Mouse (Mus musculus) A20 (cell line): ENCODE results near the gene Kif21b.
A peak's percentile ranks its signal among the peaks of the same experiment; 100 is the strongest.

Experiments used
- DNase-seq: peaks from one replicate; pipeline ENCODE4 v3.0.0-alpha.2; 2011; ENCODE audit warnings: low read depth, low spot score

Kif21b gene

DNA sequence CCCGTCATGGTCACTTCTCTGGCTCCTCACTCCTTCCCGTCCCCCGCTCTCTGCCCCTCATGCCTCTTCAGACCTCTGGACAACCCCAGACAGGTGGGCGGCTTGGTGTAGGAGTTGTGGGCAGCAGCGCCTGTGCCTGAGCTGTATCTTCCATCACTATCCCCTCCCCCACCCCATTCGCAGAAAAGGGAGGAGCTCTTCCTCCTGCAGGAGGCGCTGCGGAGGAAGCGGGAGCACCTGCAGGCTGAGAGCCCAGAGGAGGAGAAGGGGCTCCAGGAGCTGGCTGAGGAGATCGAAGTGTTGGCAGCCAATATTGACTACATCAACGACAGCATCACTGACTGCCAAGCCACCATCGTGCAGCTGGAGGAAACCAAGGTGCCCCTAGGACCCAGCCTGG lies 28.6 kb downstream of the Kif21b start:
- no peak for DNase-seq

DNA sequence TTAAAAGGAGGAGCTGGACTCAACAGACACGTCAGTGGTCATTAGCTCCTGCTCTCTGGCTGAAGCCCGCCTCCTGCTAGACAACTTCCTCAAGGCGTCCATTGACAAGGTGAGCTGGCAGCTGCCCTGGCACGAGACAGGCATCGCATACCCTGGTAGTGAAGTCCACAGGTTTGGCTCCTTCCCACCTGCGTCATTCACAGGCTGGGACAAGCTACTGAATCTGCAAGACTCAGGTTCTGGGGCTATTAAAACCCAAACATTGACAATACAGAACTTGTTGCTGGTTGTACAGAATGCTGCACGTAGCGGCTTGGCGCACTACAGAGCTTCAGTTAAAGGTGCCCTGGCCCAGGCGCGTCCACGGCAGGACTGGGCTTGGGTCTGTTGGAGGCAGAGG lies 29.1 kb downstream of the Kif21b start:
- DNase-seq = no peak

DNA sequence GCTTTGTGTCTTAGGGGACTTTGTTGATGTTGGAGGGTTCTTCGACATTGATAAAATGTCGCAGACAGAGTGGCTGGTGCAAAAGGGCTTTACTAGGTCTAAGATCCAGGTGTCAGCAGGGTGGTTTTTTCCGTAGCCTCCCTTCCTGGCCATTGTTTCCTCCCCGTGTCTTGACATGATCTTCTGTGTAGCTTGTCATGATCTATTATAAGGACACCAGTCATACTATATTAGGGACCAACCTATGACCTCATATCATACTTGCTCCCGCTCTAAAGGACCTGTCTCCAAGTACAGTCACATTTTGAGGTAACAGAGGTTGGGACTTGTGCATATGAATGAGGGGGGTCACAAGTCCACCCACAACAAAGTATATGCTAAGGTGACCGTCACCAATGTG lies 29.7 kb downstream of the Kif21b start:
- DNase-seq = no peak

DNA sequence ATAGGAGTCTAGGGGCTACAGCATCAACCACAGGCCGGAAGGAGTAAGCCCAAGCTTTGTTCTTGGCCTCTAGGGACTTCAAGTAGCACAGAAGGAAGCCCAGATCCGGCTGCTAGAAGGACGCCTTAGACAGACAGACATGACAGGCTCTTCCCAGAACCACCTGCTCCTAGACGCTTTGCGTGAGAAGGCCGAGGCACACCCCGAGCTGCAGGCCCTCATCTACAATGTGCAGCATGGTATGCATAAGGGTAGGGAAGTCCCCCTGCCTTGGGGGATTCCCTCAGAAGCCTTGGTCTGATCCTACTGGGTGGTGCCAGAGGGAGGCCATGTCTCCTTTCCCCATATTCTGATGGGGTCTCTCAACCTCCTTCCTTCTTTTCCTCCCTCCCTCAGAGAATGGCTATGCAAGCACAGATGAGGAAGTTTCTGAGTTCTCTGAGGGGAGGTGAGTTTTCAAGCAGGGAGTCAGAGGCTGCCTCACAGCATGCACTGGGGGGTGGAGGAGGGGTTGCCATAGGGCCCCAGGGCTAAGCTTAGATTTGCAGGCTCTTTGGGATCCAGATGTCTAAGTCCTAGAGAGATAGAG lies 30.2 kb downstream of the Kif21b start:
- DNase-seq = no peak

DNA sequence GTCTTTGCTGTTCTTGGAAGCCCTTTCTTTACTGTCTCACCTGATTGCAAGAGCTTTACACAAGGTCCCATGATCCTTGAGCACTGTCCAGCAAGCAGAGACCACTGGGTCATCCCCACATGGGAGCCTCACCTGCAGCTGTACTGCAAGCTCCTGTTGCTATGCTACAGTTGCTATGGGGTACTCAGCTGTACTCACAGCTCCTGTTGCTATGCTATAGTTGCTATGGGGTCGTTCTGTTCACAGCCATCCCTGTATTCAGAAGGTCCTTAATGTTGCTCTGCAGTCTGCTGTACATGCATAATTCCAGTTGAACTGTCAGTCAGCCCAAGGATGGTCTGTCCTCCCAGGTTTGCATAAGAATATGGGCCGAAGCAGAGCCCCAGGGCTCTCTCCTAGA lies 34.2 kb downstream of the Kif21b start:
- no peak for DNase-seq

DNA sequence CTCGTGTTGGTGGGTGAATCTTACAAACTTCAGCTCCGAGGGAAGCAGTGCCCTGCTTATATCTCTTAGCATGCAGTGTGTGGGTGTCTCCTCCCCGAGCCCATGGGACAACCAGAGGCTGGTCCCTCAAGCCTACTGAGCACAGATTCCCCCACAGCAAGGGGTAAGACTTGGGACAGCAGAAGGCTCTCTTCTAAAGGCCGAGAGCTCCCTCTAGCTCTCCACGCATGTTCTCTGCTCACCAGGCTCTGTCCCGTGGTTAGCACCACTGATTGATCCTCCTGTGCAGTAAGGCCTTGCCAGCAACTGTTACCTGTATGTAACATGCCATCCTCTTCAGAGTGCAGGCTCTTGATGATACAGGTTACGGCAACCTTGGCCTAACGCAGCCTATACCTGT lies 36.5 kb downstream of the Kif21b start:
- peak; percentile 25 for DNase-seq

DNA sequence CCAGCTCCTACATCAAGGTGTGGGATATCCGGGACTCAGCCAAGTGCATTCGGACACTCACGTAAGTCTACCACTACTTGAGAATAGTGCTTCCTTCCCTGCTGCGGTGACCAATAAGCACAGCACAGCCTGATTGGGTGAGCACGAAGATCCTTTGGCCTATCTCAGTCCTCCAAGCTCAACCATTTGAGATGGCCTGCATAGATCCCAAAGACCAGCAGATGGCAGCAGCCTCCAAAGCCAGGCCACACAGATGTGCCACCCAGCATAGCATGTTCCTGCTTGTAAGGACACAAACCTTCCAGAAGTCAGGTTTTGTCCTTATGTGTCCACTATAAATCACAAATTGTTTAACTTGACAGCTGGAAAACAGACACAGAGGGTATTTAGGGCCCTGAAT lies 38.9 kb downstream of the Kif21b start:
- DNase-seq = peak; percentile 73

DNA sequence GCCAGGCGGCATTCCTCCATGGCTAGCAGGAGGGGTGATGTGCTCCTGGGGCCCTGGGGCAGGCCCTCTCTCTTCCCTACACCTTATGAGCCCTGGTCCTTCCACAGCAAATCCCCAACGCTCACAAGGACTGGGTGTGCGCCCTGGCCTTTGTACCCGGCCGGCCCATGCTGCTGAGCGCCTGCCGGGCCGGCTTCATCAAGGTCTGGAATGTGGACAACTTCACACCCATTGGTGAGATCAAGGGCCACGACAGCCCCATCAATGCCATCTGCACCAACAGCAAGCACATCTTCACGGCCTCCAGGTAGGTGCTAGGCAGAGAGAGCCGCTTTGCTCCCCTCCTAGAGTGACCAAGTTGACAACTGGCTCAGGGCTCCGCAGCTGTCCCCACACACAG lies 41.5 kb downstream of the Kif21b start:
- no peak for DNase-seq

DNA sequence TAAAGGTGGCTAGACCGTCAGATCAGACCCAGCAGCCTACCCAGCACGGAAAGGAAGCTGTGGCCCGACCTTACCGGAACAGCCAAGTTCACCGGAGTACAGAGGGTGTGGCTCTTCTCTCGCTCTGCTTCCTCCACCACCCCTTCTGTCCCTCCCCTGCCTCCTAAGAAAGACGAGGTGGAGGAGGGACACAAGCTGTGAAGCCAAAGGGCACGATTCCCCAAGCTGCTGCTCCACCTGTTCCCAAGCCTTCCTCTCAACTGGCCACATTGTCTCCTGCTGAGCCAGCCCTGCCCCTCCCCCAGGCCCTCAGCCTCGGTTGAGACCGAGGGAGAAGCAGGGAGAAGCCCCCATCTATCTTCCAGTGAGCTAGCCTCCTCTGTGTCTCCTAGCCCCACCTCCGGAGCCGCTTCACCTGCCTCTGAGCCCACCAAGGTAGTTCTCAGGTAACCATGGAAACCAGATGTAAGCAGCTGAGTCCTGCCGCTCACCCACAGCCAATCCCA lies 43.0 kb downstream of the Kif21b start:
- no peak for DNase-seq

DNA sequence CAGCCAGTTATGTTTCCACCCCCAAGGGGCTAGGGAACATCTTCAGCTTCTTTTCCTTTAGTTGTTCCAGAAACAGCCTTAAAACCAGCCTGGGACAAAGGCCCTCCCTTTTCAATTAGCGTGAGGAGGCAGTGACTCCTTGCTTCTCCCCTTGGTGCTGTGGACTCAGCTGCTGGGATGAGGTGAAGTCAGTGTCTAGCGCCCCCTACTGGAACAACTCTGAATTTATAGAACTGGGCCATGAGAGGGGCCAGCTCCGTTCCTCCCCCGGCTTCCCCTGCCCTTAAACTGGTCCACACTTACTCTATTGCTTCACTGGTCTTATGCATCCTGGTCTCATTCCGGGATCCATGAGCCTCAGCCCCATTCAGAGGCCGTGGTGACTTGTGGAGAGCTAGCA lies 44.0 kb downstream of the Kif21b start:
- DNase-seq = peak; percentile 62

DNA sequence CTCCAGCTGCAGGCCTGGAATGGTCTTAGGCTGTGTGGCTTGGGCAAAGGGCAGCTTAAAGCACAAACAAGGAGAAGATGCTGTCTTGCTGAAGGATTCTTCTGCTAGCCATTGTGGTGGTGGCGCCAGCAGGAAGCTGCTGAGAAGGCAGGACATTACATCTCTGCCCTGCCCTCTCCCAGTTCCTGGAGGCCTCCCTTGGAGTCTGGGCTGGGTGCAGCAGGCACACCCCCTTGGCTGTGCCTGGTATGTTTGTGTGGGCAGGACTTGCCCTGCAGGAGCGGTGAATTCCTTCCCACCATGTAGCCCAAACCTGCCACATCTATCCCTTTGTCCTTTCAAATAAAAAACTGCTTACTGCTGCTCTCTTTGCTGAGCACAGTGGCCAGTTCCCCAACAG lies 45.9 kb downstream of the Kif21b start:
- no peak for DNase-seq

DNA sequence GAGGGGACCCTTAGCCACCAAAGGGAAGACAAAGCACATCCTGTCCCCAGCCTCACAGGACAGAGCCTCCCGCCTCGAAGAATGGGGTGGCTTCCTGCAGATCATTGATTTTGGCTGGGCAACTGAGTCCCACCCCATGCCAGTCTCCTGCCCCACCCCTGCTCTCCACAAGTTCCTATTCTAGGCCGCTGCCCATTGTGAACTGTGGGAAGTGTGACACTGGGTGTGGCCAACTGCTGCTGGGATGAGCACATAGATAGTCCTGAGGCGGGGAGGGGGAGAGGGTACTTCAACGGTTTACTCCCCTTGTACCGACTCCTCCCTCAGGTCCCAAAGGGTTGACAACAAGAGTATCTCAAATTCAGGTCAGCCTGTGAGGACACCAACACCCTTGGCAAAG lies 47.6 kb downstream of the Kif21b start:
- no peak for DNase-seq

DNA sequence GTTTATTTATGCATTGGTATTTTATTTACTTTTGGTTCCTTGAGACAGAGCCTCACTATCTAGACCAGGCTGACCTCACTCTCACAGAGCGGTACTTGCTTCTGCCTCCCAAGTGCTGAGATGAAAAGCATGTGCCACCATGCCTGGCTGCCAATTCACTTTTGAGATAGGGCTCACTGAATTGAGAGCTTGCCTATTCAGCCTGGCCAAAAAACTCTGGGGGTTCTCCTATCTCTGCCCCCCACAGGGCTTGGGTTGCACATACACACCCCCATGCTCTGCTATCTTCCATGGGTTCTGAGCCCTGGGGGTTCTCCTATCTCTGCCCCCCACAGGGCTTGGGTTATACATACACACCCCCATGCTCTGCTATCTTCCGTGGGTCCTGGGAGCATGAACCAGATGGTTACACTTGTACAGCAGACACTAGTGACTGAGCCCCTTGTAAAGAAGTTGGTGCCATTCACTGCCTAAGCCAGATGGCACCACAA lies 48.4 kb downstream of the Kif21b start:
- DNase-seq = no peak

DNA sequence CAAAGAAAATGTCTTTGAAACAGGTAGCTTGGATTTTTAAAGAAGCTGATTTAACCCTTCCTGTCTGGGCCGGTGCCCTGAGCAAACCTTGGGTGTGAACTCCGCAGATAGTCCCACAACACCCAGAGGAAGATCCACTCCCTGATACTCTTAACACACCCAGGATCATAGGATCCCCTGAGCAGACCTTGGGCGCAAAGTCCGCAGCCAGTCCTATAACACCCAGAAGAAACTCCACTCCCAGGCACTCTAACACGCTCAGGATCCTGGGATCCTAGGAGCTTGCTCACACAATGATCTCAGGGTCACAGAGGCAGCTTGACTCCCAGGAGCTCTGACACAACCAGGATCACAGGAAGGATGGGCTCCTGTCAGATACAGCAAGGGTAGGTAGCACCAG lies 58.8 kb downstream of the Kif21b start:
- DNase-seq = no peak

DNA sequence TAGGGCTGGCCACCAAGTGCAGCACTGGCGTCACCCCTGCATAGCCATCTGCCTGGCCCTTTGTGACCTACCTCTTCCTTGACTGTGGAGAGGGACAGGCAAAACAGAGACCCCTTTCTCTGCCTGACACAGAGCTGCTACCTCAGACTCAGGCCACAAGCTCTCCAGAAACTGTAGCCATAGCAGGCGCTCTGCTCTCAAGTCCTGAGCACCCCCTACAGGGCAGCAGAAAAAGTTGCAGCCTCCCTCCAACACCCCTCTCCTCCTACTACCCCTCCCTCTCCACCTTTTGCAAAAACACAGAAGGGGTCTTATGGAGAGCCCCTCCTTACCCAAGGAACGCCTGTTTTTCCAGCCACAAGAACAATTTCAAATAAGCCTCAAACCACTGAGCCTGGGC lies 81.6 kb downstream of the Kif21b start, which contains the start of gene Mroh3:
Gene Mroh3 (minus strand): TSS at position 26 of the 400 bp plus-strand sequence.
- peak; percentile 52 for DNase-seq

DNA sequence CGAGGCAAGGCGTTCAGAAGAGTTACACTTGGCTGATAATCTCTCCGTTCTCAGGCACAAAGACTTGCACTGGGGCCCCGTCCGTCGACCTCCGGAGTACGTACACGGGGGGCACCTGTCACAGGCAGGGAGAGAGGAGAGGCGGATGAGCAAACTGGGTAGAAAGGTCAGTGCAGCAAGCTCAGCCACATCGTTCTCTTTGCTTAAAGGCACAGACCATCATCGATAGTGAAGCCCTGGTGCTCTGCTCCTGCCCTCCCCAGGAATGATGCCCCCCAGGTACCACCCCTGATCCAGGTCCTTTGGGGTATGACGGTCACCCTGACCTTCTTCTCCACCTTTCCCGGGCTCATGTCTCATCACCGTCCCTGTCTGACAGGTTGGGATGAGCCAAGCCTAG lies 83.1 kb downstream of the Kif21b start:
- no peak for DNase-seq

DNA sequence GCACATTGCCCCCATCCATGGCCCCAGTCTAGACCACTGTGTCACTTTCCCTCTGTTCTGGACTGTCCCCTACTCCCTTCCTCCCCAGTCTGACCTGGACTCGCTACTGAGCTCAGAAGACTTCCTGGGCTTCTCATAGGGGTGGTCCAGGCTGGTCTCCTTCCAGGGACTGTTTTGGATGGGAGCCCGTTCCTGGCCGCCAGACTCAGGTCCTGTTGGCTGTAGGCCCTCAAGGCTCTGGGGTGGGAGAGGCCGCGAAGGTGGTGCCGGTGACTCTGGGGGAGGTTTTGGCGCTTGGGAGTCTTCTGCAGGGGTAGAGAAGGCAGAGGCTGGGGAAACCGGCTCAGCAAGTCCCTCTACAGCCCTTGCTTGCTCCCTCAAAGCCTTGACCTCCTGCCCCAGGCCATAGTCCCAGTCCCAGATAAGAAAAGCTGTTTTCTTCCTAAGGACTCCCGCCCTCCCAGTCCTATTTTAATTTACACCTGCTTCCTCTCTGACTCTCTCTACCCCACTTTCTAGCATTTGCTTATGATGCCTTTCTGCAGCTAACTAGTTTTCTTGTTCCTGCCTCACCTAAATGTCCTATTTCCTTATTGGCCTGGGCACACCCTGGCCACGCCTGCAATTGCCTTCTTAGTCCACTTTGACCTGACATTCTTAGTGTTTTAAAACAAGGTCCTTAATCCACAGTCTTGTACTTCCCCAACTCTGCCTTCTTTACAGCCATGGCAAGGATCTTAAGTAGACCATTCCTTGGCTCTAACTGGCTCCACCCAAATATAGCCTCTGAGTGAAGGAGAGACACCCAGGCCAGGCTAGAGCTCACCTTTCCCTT lies 89.1 kb downstream of the Kif21b start:
- DNase-seq = no peak

DNA sequence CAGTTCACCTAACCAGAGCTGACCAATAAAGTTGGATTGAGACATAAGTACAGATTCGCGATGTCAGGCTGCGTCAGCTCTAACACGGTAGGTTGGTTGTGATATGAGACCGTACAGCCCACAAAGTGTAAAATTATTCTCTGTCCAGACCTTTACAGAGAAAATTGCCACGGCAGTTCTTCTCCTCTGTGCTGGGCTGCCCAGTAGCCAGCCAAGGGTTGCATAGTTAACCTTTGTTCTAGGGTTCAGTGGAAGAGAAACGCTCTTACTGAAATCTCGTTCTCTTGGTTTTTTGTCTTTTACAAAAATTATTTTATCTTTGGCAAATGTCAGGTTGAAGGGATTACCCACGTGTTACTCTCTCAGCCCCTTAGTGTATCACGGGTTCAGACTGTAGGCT lies 91.2 kb downstream of the Kif21b start:
- DNase-seq = no peak

DNA sequence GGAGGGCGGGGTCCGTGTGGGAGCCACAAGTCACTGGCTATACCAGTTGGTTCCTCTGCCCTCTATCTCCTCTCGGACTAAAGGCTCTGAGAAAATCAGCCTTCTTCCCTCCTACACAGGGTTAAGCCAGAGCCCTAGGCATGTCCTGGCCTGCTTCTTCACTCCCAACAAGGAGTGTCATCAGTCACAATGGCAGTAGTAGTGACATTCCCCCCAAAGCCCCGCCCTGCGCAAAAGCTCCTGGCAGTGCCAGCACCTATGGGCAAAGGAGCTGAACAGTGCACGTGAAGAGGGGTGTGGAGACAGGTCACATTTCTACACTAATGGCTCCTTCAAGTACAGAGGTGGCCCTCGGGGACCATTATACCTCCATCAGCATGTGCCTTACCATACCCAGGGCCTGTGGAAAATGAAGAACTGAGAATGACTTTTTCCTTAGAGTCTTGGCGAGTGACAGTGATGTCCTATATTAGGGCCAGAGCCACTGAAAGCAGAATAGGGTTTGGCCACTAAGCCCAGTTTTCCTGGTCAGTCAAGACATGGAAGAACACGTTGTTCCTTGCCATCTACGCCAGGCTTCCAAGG lies 92.7 kb downstream of the Kif21b start:
- DNase-seq = no peak

DNA sequence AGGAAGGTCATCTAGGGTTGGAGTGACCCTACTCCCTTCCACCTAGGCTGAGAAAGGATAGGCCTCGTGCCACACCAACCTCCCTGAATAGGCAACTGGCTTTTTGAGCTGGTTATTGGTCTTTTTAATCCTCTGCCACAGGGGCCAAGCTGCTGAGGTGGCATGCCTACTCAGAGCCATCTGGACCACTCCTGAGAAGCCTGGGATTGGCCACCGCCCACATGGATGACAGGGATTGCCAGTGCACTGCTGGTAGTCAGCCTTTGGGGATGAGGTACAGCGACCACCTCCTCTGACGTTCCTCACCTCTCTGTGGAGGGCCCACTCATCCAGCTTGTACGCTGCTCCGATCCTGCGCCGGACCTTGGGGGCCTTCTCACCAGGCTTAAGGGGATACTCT lies 94.7 kb downstream of the Kif21b start:
- DNase-seq = no peak

DNA sequence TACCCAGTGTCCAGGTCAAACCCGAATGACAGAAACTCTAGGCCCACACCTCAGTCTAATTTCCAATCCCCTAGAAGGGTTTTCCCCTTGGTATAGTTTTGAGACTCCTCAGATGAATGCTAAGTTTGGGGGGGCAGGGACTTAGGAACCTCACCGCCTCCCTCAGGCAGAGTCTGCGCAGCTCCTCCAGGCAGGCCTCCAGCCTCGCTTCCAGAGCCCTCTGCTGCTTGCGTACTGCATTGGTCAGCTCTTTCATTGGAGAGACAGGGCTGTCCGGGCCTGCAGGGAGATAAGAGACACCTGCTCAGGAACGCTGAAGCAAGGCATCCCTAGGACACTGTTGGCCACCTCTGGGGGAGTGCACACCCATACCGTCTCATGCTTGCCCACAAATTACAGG lies 95.4 kb downstream of the Kif21b start:
- DNase-seq = no peak
